Mouse (Mus musculus) activated CD4-positive, CD25-positive, alpha-beta regulatory T cell, adult 4 months (primary cell): Measurements from ENCODE around the gene 1110051M20Rik. TPM values are rescaled to one million over a fixed set of nuclear protein-coding genes. Genes with fewer than 3 reads are reported as not detected.

ENCODE experiments used
- ATAC-seq: one replicate; pipeline ENCODE4 v1.8.0; 2017
- polyA plus RNA-seq, 2 experiments: library from polyadenylated mRNA; unstranded; fragments of 100-300 nt; shearing (Covaris generic); gene quantifications; one replicate each; pipeline ENCODE4 v1.2.1; 2017

The 1110051M20Rik gene
- polyA plus RNA-seq, 2 experiments from 2014 or later: 23.8 to 28.2 TPM

GRCm38 (mm10) chr2:91457656-91458251, 13.2 kb upstream of the 1110051M20Rik start:
- ATAC-seq: no peak

- ATAC-seq: no peak
Observed at GRCm38 (mm10) chr2:91457259-91457655, 12.8 kb upstream of the 1110051M20Rik start, which contains the start of gene Lrp4. Gene Lrp4 (plus strand): TSS chr2:91457511.

DNA sequence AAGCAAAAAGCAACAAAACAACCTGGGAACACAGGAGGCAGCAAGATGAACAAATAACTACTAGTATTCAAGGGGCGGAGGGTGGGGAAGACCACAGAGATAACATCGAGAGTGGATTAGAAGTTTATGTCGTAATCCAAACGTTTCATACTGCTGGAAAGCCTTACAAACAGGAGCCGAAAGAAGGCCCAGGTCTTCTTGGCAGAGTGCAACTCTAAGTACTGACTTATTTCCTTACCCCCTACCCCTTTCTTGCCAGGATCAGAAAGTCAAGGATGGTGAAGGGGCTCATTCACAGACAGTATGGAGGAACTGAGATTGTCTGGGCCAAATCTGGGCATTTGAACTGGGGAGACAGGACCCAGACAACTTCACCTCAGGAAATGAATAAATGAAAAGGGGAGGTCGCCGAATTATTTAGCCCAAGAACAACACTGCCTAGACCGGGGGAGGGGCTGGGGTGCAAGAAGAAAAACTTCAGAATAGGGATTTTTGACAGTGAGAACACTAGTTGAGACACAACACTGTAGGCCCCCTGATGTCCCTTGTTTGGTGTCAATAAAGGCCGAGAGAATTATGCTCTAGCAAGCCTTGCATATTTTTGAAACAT, 12.1 kb upstream of the 1110051M20Rik start:
- ATAC-seq: no peak

DNA sequence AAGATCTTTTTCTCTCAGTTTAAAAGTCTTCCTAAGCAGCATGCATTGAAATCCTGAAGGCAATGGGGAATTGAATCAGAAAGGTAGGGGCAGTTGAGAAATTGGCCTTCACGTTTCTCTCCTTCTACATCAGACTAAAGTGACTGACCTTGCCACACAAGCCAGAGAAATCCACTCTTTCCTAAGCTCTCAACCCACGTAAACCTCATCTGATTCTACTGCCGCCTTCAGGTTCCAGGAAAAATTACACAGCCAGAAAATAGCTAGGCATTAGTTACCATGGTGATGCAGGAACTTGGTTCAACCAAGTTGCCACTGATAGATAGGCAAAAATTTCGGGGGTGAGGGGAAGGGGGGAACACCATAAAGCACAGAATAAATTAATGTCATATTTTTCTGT, 11.3 kb upstream of the 1110051M20Rik start:
- ATAC-seq: peak; percentile 46

DNA sequence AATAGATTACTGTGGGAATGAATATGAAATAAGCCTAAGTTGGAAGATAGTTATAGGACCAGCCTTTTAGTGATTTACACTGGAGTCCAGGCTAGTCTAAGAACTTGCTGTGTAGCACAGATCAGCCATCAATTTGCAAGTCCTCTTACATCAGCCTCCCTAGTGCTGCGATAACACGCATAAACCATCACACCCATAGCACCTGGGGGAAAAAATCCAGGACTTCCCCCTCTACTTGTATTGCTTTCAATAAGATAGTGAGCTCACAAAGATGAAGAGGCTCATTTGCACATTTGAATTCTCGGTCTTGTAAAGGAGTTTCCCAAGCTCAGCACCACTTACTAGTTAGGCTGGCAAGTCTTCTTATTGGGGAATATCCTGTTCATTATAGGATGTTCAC, 9.9 kb upstream of the 1110051M20Rik start:
- ATAC-seq: no peak

DNA sequence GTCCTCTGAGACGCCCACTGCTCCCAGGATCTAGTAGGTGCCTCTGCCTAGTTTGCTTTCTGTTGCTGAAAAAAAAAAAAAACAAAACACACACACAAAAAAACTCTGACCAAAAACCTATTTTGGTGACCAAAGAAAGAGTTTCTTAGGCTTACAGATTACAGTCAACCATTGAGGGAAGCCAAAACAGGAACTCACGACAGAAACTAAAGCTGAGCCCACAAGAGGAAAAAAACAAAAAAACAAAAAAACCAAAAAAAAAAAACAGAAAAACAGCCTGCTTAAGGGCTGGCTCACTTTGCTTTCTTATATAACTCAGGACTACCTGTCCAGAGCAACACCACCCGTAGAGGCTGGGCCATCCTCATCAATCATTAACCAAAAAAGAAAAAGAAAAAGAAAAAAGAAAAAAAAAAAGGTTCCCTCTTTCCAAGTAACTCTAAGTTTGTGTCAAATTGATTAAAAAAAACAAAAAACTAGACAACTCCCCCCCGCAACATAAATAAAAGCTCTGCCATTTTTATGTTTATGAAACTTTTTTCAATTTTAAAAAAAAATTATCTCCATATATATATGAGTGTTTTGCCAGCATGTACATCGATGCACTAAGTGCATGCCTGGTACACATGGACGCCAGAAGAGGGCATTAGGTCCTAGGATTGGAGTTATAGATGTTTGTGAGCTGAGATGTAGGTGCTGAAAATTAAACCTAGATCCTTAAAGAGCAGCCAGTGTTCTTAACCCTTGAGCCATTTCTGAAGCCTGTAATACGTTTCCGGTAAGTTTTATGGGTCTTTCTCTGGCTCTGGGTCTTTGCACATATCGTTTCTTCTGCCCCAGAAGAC, 8.9 kb upstream of the 1110051M20Rik start:
- no peak for ATAC-seq

- ATAC-seq: no peak
Observed at GRCm38 (mm10) chr2:91452658-91453057, 8.2 kb upstream of the 1110051M20Rik start.

DNA sequence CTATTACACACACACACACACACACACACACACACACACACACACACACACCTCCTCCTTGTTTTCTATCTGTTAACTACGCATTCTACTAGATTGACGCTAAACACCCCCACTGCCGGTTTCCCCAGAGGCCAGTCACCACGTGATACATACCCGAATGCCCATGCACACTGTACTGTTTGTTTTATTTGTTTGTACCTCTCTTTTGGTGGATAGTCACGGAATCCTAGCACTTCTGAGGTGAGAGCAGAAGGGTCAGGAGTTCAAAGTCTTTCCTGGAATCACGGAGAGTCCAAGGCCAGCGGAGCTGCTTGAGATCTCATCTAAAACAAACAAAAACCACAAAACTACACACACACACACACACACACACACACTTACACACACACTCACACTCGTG, 5.8 kb upstream of the 1110051M20Rik start:
- ATAC-seq: no peak

- no peak for ATAC-seq
Observed at GRCm38 (mm10) chr2:91449662-91450061, 5.2 kb upstream of the 1110051M20Rik start.

GRCm38 (mm10) chr2:91442241-91442640, 2.3 kb downstream of the 1110051M20Rik start:
- ATAC-seq: no peak

GRCm38 (mm10) chr2:91441715-91442114, 2.8 kb downstream of the 1110051M20Rik start:
- no peak for ATAC-seq

GRCm38 (mm10) chr2:91440686-91441085, 3.8 kb downstream of the 1110051M20Rik start:
- ATAC-seq: no peak

GRCm38 (mm10) chr2:91439876-91440275, 4.6 kb downstream of the 1110051M20Rik start:
- no peak for ATAC-seq

GRCm38 (mm10) chr2:91439271-91439670, 5.2 kb downstream of the 1110051M20Rik start:
- ATAC-seq: no peak

- ATAC-seq: no peak
Observed at GRCm38 (mm10) chr2:91437116-91437815, 7.2 kb downstream of the 1110051M20Rik start.

DNA sequence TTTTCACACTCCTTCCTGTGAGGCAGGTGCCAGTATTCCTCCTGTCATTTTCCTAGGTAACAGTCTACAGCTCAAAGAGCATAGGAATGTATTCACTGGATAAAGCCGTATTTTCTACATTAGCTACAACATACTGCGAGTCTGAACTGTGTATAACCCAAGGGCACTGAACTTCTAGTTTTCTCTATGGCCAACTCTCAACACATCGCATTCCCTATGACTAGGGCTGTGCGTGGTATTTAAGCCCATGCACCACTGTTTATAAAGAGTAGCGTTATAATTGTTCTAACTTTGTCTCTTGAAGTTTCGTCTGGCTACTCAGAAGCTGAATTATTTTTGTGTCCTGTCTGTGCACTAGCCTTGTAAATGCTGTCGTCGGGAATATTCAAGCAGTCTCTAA, 7.8 kb downstream of the 1110051M20Rik start:
- no peak for ATAC-seq

DNA sequence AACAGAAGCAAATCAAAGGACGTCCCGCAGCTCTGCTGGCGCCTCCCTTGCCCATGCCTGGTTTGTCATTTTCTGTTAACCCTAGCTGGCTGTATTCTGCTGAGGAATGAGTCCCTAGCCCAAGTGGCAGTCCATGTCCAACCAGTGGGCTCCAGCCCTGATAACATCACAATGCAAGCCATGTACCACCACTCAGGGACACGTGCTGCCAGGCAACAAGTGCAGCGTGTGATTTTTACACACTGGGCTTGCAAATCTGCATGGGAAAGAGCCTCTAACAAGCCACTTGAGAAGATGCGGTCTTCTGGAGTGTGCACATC, 13.9 kb downstream of the 1110051M20Rik start:
- no peak for ATAC-seq

GRCm38 (mm10) chr2:91429915-91430599, 14.4 kb downstream of the 1110051M20Rik start:
- ATAC-seq: no peak

DNA sequence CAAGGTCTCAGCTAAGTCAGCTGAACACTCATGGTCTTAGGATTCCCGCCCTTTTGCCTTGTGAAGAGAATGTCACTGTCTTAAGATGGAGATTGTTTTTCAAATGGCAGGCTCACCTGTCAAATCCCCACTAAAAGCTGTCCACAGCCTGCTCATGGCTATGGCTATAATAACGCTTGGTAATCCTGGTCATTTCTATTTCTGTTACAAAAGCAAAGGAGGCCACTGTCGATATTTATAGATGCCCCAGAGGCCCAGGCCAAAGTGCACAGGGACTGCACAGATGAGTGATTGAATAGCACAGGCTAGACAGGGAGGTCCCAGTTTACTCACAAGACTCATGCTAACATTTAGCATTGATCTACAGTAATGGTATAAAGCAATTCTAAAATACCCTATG, 15.4 kb downstream of the 1110051M20Rik start:
- no peak for ATAC-seq

DNA sequence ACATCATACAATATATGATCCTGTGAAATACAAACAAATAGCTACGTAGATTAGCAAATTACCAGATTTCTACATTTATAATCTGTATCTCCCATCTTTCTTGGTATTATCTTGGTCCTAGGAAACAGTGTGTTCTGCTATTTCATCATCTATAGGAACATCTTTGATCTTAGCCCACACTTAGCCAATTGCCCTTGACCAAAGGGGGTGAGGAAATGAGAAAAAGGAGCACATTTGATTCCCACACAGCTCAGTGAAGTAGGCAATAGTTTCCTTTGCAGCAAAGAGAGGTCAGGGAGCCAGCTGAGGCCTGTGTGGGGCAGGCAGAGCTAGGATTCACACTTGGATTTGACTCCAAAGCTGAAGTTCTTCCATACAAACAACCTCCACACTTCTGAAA, 18.2 kb downstream of the 1110051M20Rik start:
- ATAC-seq: no peak

- ATAC-seq: no peak
Observed at GRCm38 (mm10) chr2:91424061-91424720, 20.3 kb downstream of the 1110051M20Rik start.

- ATAC-seq: no peak
Observed at GRCm38 (mm10) chr2:91421641-91422040, 22.9 kb downstream of the 1110051M20Rik start.
